Mouse (Mus musculus) large intestine, adult 2 months (tissue): Measurements from ENCODE around the gene Phka2. TPM values are rescaled to one million over a fixed set of nuclear protein-coding genes. Genes with fewer than 3 reads are reported as not detected.

Experiments used
- DNase-seq: peaks from one replicate; pipeline ENCODE4 v3.0.0-alpha.2; 2012; ENCODE audit warnings: low read depth, low spot score
- WGBS: fragments of 180-500 bp; shearing (Covaris S2); methylation state at CpG from one replicate; pipeline ENCODE4 v1.1.7; 2018; 5-methylcytosine and 5-hydroxymethylcytosine counted together
- polyA plus RNA-seq: library from polyadenylated mRNA; depleted of rRNA; stranded (reverse); fragments of >200 nt; gene quantifications from 2 replicates; pipeline ENCODE4 v1.2.3, GENCODE M21; 2012; rRNA removed

Phka2 gene
- polyA plus RNA-seq = 4.7 and 7.9 TPM in 2 replicates

DNA sequence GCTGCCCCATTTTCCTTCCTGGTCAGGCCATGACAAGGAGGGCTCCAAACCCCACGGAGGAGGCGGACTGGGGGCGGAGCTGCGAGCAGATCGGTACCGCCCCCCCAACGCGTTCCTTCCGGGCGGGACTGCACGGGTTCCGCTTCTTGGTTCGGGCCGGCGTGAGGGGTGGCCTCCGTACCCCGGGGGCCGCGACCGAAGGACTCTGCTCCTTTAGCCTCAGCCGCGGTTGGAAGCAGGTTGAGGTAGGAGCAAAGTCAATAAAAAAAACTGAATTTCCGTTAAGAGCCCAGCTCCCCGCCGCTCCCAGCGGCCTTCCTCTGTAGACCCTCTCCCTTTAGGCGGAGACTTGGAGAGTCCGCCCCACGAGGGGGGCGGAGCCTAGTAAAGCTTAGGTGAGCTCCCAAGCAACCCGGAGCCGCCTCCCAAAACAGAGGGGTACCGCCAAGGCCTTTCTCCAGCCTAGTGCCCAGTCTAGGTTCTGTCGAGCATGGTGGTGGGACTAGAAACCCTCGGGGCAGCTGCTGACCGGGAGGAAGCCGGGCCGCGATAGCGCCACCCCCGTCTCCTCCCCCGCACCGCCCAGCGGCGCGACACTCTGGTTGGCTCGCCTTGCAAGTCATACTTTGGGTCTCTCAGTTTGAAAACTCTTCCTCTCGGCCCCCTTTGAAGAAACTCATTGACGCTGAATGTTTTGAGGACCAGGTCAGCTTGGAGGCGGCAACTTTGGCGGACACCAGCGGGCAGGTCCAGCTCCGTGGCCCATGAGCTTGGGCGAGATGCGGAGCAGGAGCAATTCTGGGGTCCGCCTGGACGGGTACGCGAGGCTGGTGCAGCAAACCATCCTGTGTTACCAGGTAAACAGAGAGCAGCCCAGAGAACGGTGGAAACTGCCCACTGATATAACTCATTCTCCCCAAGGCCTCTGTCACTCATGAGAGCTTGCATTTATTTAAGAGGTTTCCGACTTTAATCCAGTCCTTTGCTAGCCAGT lies at the start of gene Phka2:
Gene Phka2, plus strand, starts transcription at position 119 of the 994 bp plus-strand sequence.
- 15% methylated on average over 61 of the region's 61 CpGs for WGBS
- peak; percentile 36 for DNase-seq

DNA sequence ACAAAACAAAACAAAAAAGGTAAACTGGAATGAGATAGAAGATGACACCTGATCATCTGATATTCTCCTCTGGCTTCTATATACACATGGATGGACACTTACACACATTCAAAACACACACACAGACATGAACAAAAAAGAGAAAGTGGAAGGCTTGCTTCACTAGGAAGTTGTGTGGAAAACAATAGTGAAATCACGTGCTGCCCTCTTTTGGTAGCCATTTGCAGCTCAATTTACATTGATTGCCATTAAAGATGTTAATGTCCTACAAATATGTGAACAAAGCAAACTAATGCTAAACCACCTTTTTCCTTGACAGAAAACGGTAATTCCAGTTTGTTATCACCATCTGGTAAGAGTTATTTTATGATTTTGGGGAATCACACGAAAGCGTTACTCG lies 46.3 kb upstream of the Phka2 start:
- no peak for DNase-seq
- 61% methylated on average over 5 of the region's 5 CpGs for WGBS

DNA sequence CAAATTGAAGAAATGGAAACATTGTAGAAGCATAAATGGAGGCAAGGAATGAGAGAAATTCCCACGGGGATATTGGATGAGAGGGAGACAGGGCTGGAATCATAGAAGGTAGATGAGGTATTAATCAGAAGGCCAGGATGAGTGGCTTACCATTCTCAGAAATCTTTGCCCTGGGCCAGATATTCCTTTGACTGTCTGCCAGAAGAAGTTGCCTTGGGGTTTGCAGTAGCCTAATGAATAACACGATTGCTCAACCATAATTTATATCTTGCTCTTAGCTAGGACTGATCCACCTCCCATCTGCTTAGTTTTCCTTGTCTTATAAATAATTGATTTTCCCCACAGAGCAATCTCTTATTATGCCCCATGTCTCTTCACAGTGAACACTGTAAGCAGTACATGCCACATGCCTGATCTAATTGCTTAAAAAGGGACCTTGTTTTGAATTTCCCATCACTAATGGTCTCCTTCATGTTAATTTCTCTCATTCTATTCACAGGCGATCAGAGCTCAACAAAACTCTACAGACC lies 30.6 kb upstream of the Phka2 start:
- DNase-seq = no peak
- 74% methylated on average over 3 of the region's 3 CpGs for WGBS

DNA sequence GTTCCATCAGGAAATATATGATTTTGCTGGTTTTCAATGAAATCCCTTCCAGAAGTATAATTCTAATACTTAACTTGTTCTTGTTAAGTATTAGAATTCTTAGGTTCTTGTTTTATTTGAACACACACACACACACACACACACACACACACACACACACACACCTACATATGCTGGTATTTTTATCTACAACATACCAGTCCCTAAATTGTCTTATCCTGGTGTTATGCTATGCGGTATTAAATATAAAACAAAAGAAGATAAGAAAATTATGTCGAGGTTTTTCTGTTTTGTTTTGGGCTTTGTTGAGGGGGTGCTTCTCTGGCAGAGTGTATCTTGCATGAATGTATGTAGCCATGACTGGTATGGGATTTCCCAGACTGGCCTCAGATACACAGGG lies 12.2 kb upstream of the Phka2 start:
- 70% methylated on average over 2 of the region's 2 CpGs for WGBS
- DNase-seq = no peak

- 44% methylated on average over 3 of the region's 3 CpGs for WGBS
- DNase-seq = no peak
Measured at GRCm38 (mm10) chrX:160494333-160494732, 7.6 kb upstream of the Phka2 start.

- no peak for DNase-seq
- WGBS = 36% methylated on average over 6 of the region's 6 CpGs
Measured at GRCm38 (mm10) chrX:160494921-160495320, 7.0 kb upstream of the Phka2 start.

GRCm38 (mm10) chrX:160496473-160496872 lies 5.5 kb upstream of the Phka2 start:
- WGBS = 66% methylated on average over 5 of the region's 5 CpGs
- no peak for DNase-seq

DNA sequence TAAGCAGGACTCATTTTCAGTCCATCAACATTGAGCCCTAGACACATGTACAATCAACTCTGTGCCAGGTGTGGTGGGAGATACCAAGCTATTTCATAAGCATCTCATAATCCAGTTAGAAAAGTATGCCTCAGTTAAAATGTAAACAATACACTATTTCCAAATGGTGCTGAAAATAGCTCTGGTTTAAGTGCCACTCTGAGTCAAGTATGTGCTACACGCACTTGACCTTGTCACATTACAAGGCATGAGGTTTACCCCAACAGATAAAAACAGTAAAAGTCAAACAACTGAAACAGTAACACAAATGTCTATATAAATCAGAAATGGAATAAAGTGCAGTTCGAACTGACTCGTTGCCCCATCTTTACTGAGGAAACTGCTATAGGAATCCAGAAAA lies 871 bp upstream of the Phka2 start:
- no peak for DNase-seq
- 76% methylated on average over 3 of the region's 3 CpGs for WGBS

DNA sequence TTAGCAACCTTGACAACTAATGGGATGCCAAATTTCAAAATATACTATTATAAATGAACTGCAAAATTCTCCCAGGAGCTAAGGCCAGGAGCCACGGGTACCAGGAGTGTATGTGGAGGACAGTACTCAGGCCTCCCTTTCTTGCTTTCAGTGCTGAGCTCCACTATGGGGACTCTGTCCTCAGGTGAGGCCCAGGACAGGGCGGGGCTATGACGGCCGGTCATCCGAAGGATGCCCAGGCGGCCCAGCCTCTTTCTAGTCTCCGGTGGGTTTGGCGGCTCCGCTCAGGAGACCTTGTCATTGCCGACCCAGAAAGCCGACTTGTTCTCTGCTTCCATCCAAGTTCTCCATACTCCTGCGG lies 299 bp upstream of the Phka2 start:
- 19% methylated on average over 12 of the region's 12 CpGs for WGBS
- DNase-seq = peak; percentile 2

DNA sequence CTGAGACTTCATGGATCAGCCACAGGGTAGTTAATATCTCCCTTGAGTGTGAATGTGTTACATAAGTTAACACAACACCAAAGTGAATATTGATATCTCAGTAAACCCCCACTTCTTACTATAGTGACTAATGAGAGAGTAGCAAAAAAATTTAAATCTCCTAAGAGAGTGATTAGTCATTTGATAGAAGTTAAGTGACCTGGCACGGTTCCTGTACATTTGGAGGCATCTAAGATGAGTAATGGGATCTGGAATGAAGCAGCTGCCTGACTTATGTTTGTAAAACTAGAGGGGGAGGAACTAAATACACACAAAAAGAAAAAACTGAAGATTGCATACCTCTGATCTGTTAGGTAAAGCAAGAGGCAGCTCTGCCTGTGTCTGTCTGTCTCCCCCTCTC lies 7.1 kb downstream of the Phka2 start:
- WGBS = 54% methylated on average over 1 of the region's 1 CpGs

GRCm38 (mm10) chrX:160510197-160510596 lies 8.2 kb downstream of the Phka2 start:
- 54% methylated on average over 2 of the region's 2 CpGs for WGBS
- no peak for DNase-seq

More for the DNA sequence above, 7.1 kb downstream of the Phka2 start:
- no peak for DNase-seq

DNA sequence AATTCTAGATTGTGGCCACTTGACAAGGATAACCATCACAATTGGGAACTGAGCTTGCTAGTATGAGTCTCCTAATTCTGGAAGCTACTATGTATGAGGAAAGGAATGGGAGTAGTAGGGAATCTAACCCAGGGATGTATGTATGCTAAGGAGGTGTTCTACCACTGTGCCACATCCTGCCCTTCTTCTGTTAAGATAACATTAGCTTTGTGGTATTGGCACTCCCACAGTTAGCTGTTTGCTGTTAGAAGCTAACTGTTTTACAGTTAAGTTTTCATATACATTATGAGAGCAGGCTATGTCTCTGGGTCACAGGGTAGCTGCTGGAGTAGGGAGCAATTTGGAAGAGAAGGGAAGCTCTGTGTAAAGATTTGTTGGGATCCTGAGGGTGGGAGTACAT lies 14.1 kb downstream of the Phka2 start:
- no peak for DNase-seq

DNA sequence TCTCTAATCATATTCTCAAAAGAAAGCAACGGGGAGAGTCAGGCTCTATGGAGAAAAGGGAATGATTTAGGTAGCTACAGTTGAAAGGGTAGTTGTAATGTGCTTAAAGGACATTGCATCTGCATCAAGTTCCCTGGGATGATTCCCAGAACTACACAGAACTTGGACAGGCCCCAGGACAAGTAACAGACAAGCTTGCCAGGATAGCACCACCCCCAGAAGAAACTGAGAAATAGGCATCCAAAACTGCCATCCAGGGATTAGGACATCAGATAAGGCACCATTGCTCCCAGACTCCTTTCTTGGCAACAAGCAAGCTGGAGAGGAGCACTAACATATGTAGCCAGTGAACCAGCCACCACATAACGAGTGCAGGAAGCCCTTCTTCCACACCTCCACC lies 40.8 kb downstream of the Phka2 start:
- WGBS = 69% methylated on average over 2 of the region's 2 CpGs
- DNase-seq = no peak

- WGBS = 61% methylated on average over 1 of the region's 1 CpGs
- no peak for DNase-seq
Measured at GRCm38 (mm10) chrX:160548875-160549274, 46.9 kb downstream of the Phka2 start.

GRCm38 (mm10) chrX:160552066-160552465 lies 50.1 kb downstream of the Phka2 start:
- DNase-seq = no peak
- WGBS = 61% methylated on average over 4 of the region's 4 CpGs

DNA sequence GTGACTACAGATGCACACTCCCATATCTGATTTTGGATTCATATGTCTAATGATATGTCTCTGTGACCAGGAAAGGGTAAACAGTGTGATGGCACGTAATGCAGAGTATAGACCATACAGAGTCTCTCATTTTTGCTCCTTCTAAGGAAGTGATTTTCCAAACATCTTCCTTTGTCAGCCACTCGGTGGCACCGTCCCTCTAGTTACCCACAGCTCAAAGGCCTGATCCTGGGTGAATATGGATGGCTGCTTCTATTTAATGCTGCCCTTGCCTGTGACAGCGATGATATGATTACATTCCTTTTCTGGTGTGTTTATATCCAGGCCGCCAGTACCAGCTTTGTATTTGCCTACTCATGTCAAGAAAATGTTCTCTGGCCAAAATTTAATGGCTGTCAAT lies 81.6 kb downstream of the Phka2 start:
- 67% methylated on average over 5 of the region's 5 CpGs for WGBS
- no peak for DNase-seq

DNA sequence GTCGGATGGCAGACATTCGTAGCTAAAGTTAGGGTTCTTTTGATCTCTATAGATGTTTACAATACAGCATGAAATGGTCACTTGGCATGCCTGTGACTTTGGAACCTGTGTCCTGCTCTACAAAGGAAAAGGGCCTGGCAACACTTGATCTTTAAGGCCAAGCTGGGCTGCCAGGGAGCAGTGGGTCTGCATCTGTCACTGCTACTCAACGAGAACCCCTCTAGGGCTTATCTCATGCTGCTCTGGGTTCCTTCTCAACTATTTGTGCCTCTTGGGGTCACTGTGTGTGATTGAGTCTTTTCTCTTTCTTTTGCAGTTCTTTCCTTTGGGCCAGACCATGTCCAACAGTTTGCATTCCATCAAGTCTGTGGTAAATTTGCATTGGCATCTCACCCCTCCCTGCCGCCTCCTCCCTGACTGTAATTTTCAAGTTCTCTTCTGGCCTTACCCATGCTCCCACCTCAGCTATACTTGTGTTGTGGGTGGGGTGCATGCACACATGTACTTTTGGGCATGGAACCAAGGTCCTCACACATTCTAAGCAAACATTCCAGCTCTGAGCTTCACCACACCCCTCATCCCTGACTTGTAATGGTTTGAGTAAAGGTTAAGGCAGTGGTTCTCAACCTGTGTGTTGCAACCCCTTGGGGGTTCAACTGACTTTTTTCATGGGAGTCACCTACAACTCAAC lies 82.3 kb downstream of the Phka2 start:
- WGBS = 82% methylated on average over 4 of the region's 4 CpGs
- DNase-seq = no peak

DNA sequence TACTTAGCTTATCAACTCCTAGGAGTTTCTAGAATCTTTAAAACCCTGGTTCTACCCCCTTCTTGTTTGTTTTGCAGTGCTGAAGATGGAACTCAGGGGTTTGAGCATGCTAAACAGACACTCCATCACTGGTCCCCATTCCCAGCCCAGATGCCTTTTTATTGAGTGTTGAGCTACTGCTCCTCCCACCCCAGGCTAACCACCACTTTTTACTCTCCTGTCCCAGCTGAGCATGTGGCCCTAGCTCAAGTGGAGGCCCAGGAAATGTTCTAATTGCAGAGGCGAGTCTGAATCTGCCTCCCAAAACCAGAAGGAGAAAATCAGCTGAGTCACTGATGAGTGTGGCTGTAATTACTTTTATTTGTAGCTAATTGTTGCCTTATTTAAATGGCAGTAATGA lies 83.1 kb downstream of the Phka2 start:
- WGBS = 70% methylated on average over 1 of the region's 1 CpGs
- no peak for DNase-seq

DNA sequence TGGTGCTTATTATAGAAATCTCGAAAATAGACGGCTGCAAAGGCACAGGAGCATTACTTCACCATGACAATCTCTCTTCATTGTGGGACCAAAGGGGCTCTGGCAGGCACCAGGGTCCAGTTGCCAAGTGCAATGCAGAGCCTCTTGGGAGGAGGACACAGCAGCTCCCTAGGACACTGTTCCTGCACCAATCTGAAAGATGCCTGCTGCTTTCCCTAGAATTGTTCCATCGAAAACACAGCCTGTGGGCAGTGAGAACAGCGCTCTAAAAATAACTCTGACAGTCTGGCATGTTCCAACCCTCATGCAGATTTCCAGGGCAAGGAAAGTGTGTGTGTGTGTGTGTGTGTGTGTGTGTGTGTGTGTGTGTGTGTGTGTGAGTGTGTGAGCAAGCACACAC lies 86.6 kb downstream of the Phka2 start:
- WGBS = 76% methylated on average over 4 of the region's 4 CpGs
- DNase-seq = no peak

DNA sequence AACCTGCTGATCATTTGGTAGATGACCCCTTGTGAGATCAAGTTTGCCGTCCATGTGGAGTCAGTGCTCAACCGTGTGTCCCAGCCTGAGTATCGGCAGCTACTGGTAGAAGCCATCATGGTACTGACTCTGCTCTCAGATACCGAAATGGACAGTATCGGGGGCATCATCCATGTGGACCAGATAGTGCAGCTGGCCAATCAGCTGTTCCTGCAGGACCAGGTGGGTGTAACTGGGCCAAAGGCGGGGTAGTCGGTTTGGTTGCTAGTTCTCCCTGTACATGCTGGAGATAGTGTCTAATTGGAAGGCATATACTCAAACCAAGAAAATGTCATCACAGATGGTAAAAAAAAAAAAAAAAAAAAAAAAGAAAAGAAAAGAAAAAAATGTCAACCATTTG lies 88.2 kb downstream of the Phka2 start:
- DNase-seq = no peak
- WGBS = 98% methylated on average over 7 of the region's 7 CpGs

GRCm38 (mm10) chrX:160592933-160593332 lies 91.0 kb downstream of the Phka2 start:
- WGBS = 83% methylated on average over 6 of the region's 6 CpGs
- DNase-seq = no peak
